Mouse (Mus musculus) frontal cortex, adult 2 months (tissue): ENCODE results near the gene Fzr1. TPM values are rescaled to one million over a fixed set of nuclear protein-coding genes. Genes with fewer than 3 reads are reported as not detected.

ENCODE experiments used
- DNase-seq, 2 experiments: peaks; one replicate each; pipeline ENCODE4 v3.0.0; 2022; ENCODE audit warnings: low spot score in 1 of 2; ENCODE audit errors: extremely low spot score in 1 of 2
- polyA plus RNA-seq: library from polyadenylated mRNA; depleted of rRNA; stranded (reverse); fragments of >200 nt; gene quantifications from 2 replicates; pipeline ENCODE4 v1.2.3, GENCODE M21; 2012

Fzr1 gene
- polyA plus RNA-seq, 1 experiment, result 71.6 TPM

DNA sequence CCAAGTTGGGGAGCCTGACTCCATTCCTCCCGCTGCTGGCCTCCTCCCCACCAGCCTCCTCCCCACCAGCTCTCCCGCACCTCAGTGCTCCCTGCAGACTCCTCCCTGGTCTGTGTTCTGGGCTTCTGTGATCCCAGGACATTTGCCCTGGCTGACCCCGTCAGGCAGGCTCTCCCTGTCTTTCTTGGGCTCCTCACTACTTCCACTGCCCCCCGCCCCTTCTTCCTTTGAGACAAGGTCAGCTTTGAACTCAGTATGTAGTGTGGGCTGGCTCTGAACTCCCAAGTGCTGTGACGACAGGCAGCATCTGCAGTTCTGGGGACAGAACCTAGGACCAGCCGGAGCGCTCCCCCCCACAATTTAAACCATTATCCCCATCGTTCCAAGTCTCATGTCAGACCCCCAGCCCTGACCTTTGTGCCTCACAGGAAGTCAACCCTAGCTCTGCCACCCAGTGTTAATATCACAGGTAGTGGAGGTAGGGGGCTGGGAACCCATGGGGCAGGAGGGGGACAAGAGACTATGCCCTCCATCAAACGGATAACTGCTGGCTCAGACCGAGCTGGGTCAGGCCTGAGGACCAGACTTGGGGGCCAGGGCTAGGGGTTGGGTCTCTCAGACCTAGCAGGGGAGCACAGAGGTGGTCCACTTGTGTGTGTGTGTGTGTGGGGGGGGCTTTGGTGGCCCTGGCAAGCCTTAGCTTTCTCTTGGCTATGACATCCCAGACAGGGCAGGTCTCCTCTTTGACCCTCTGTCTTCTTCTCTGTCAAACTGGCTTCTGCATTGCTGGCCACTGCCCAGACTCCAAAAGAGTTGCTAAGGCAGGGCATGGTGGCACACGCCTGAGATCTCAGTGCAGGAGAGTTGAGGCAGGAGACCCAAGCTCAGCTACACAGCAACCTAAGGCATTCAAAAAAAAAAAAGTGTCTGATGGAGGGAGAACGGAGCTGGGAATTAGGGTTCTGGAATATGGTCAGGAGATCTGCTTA, 39.2 kb upstream of the Fzr1 start:
- no peak for DNase-seq

DNA sequence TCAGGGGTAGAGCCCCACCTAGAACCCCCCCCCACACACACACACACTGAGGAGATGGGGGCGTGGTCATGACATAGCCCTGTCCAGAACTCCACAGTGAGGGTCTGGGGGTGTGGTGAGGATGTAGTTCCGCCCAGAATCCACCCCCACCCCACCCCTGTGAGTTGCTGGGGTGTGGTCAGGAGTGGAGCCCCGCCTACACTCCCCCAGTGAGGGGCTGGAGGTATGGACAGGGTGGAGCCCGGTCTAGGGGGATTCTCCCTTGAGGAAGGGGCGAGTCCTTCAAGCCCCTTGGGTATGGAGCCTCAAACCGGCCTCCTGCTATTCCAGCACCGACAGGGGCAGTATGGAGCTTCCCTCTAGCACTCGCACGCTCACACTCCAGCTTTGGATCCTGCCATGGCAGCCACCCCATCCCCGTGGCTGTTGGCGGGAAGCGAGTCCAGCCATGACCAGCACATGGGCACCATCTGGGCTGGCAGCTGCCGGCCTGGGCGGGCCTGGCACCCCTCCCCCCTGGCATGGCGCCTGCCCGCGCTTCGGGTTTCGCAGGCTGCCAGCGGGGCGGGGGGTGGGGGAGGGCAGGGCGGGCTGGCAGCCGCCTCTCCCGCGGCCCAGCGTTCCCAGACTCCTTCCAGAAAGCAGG, 38.4 kb upstream of the Fzr1 start:
- DNase-seq, result peak; percentile 81 to 90

DNA sequence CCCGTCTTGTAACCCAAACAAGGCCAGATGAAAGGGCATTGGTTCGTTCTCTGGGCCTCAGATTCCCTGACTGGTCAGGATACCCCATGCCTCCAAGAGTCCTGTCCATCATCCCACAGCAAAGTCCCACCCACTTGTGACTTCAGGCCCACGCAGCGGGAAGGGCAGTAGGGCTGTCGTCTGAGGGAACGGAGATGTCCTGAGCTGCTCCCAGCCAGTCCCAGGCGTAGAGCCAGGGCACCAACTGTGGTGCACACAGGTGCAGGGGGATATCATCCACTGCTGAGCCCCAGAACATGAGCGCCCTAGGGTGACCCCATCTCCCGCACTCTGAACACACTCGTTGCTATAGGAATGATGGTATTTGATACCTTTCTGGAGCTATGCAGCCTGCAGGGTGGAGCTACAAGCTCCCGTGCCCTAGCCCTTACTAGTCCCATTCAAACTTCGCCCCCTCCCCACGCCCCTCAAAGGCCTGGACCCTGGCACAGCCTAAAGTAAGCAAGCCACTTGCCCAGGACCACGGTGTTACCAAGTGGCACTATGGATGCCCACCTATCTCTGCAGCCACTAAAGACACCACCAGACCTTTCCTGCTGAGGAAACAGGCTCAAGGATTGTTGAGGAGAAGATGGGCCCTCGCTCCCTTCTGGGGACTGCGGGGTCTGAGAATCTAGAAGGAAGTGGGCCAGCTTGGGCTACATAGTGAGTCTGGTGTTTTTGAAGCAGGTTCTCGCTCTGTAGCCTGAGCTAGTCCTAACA, 37.4 kb upstream of the Fzr1 start:
- DNase-seq, result no peak

DNA sequence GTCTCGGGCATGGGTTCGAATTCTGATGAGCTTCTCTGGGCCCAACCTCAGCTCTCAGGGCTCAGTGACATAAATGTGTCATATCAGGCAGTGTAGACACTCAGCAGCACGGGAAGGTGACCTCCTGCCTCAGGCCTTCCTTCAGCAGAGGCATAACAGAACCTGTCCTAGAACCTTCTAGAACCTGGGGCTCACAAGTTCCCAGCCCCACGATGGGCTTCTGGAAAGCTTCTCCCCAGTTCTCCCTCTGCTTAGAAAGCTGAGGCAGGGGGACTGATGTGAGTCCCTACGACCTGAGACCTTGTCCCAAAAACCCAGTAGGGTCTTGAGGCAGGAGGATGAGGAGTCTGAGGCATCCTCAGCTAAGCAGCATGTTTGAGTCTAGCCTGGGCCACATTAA, 36.8 kb upstream of the Fzr1 start:
- DNase-seq, result no peak

DNA sequence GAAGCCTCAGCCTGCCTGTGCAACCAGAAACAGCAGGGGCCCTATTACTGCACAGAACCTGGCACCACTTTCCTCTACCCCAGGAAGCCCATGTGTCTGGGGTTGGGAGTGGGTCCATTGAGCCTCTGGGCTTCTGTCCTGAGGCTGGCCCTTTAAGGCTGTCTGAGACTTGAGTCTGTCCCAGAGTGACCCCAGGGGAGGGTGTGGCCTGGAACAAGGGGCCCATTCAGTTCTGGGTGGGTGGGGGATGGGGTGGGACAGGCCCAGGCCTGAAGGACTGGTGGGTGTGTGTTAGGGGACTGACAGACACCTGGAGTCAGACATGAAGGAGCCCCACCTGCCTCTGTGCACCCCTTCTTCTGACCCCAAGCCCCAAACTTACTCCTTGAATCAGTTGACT, 36.4 kb upstream of the Fzr1 start:
- DNase-seq, result no peak

DNA sequence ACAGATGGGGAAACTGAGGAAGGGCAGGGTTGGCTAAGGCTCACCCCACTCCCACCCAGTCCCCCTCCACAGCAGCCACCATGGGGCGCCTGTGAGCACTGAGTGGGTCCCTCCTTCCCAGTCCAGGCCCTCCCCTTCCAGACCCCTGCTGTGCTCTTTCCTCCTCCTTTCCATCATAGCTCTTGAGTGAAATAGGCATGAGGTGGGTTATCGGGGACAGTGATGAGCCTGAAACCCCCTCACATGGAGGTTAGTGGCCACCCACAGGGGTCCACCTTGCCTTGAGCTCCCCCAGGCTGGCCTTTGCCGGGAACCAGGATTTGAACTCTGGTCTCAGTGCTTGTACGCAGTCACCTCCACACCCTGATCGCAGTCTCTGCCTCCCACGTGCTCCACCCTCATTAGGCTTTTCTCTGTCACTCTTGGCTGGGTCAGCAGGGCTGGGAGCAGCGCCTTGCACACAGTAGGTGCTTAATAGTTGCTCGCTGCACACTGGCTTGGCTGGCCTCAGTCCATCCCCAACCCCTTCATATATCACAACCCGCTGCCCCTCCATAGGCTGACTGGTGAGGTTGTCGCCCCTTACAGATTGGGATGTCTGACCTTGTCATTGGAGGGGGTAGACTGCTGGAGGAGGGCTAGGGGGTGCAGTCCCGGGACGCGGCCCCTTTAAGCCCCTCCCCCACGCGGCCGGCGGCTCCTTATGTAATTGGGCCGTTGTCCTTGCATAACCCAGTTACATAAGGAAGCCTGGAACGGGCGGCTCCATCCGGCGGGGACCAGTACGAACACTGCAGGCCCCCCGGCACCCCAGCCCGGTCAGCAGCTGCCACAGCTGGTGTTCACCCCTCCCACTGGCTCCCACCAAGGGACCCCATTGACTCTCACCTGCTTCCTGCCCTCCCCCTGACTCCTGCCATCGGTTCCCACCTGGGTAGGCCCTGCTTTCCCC, 35.3 kb upstream of the Fzr1 start:
- DNase-seq, result peak in 1 of 2 experiments; percentile 86

DNA sequence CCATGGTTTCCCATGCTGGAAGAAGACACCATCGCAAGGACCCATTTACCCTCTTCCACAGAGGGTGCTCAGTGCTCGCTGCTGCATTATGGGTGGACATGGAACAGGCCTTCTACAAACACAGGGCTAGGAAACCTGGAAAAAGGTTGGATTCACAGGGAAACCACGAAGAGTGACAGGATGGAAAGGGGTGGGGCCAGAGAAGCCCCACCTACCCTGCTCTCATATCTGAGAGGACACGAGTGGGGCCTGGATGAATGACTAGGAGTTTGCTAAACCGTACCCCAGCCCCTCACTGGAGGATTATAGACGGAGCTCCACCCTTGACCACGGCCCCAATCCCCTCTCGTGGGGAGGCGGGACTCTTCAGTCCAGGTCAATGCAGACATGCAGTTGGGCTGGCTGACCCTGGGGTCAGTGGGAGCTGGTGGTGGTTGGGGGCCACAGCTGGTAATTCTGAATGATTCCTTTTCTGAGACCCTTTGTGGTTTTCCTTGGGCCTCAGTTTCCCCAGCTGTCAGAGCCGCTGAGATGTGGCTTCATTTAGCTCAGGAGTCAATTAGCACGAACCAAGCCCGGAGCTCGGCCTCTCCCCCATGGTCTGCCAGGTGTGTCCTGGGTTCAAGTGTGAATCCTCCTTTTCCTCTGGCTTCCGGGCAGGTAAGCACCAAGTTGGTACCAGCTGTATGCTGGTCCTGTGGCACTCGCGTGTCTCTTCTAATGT, 34.4 kb upstream of the Fzr1 start:
- no peak for DNase-seq

DNA sequence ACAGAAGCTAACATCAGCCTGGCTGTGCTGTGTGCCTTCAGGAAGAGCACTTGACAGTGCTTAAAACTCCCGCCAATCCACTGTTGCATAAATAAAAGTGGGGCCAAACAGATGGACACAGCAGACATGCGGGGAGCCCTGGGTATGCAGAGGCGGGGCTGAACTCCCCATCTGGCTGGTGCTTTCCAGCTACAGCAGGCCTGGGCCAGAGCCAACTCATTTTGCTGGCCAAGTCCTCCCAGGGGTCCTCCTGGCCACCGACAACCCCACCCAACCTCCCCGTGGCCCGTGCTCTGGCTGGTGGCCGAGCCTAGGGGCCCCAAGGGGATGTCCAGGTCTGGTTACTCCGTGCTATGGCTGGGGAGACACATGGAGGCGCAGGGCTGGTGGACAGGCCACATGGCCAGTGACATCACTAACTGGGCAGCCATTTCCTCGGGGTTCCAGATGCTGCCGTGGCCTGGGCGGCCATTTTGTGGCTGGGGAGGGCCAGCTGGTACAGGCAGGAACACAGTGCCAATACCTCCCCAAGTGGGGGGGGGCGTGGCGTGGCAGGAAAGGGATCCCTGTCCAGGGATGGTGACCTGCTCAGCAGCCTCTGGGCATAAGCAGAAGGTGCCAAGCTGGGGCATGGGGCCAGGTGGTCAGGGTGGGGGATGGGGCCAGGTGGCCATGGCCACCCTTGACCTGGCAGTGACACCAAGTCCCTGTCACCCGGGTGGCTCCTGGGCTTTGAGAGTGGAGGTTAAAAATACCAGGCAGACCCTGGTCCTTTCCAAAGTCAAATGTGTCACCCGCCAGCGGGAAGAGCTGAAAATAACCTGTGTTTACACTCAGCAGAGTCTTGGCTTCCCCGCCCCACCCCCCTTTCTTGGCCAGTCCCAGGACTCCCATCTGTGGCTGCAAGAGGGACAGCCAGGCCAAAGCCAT, 33.4 kb upstream of the Fzr1 start:
- DNase-seq, result peak in 1 of 2 experiments; percentile 71

DNA sequence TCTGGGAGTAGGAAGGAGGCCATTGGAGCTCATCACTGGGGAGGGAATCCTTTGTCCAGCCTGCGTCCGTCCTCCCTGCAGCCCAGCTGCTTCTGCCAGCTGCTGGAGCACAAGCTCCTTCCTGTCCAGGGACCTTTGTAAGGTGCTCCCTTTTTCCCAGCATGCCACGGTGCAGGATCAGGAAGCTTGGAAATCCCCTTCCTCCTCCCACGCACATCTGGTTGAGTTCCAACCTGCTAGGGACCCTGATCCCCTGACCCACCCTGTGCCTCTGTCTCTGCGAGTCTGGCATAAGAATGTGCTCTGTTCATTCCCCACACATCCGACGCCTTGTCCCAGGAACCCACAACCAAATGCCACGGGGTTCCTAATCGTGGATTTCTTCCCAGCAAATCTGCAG, 32.7 kb upstream of the Fzr1 start:
- DNase-seq, result no peak

DNA sequence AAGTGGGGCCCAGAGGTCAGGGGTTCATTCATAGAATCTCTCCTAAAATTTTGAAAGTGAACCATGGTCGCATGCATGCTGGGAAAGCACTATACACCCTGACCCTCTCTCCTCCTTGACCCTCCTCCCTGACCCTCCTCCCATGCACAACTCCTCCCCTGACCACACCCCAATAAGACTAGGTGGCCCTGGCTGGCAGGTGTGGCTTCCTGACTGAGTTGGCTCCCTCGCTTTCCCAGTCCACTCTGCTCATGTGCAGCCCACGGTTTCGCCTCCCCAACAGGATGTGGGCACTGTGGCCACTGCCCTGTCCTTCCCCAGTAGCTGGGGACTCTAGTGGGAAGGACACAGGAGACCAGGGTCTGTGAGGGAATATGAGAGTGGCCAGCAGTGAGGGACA, 32.0 kb upstream of the Fzr1 start:
- no peak for DNase-seq

DNA sequence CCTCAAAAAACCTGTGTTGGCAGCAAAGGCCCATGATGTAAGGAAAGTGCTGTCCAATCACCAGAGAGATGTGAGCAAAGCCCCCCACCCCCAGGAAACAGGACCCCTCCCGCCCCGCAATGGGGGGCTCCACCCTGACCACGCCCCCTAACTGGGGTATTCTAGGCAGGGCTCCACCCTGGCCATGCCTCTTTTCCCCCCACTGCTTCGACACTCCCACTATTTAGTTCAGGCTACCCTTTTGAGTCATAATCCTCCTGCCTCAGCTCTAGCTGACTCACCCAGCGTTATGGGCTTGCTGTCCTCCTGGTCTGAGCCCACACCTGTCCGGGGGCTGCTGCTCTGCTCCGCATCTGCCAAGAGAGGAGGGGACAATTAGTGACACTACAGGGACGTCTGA, 31.0 kb upstream of the Fzr1 start:
- DNase-seq, result no peak

DNA sequence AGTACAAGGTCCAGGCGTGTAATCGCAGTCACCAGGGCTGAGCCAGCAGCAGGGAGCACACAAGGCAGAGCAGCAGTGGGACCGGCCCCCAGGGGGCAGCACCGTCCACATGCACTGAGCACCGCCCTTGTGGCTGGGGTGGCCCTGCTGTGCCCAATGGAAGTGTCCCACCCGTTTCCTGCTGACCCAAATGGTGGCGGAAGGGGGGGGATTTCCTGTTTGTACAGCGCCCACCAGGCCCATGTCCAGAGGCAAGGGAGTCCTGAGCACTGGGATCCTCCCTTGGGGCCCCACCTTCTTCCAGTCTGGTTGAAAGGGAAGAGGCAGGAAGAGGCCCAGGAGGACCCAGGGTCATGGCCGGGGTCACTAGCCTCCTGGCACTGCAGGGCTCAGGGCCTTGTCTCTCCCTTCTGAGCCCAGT, 30.6 kb upstream of the Fzr1 start:
- peak in 1 of 2 experiments; percentile 70 for DNase-seq

DNA sequence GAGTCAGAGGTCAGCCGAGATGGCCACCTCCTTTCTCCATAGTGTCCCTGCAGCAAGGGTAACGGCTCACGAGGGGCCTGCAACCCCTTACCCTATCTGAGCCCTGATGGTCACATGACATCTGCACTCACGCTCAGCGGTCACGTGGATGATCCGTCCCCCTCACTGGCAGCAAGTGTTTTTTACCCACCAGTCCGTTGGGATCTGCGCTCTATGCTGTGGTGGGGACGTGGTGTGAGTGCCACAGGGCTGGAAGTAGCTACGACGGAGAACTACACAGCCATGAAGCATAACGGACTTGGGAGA, 30.1 kb upstream of the Fzr1 start:
- DNase-seq, result no peak

DNA sequence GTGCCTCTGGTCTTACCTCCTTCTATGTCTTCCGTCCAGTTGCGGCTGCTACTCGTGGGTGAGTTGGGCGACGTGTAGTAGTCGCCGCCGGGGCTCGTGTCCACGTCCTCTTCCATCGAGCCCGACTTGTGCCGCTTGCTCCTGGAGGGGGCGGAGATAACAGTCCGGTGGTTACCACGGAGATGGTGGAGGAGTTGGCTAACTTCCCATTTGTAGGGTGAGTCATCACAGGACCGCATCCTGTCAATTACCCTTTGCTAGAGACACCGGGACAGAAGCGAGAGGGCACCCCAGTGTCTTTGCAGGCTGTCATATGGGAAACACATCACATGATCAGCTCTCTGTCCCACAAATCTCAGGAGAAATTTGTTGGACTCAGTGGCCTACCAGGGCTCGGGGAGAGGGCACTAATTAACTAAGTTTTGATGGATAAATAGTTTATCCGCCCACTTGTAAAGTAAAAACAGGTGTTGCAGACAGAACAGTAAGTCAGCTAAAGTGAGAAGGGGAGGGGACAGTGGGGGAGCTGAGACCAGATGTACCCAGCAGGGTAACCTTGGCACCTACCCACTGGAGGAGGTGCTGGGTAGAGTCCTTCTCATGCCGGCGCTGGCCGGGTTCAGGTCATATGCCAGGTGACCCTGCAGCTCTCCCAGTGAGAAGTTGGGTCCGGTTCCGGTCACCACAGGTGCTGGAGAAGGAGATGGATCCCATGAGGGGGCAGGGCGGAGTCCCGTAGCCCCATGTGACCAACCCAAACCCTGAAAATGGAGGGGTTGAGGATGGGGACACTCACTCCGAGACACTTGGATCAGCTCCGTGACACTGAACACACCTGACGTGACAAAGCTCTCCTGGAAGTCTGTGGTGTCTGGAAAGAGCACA, 29.5 kb upstream of the Fzr1 start:
- peak in 1 of 2 experiments; percentile 85 for DNase-seq

DNA sequence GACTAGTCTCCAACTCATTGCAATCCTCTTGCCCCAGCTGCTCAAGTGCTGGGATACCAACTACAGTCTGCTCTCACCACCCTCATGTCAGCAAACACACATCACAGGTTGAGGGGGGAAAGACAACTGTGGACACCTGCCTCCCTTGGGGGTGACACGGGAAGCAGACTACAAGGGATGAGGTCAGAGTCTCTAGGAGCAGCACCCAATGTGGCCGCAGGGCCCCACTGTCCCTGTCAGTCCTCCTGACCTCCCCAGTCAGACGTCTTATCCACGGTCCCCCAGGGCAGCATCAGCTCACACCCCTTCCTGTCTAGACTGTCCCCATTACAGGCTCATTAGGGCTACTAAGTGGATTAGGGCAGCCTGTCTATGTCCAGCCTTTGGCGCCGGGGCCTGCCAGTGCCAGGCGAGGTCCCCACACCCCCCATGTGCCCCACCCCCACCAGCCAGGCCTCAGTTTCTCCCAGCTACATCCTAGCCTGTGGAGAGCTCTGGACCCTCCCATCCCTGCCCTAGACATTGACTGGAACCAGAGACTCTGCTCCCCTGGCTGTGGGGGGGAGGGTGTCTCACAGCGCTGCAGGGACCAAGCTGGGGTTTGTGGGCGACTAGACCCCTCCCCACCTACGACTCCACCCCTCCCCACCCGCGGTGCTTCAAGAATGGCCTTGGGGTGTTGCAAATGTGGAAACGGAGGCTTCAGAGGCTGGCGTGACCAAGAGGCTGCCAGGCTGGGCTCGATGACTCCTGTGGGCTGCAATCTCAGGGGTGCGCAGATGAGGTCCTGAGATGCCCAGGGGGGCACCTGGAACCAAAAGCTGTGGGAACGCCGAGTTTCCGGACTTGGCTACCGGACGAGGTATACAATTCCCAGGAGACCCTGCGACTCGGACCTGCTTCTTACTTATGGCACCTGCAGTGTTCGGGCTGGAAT, 28.5 kb upstream of the Fzr1 start:
- no peak for DNase-seq

DNA sequence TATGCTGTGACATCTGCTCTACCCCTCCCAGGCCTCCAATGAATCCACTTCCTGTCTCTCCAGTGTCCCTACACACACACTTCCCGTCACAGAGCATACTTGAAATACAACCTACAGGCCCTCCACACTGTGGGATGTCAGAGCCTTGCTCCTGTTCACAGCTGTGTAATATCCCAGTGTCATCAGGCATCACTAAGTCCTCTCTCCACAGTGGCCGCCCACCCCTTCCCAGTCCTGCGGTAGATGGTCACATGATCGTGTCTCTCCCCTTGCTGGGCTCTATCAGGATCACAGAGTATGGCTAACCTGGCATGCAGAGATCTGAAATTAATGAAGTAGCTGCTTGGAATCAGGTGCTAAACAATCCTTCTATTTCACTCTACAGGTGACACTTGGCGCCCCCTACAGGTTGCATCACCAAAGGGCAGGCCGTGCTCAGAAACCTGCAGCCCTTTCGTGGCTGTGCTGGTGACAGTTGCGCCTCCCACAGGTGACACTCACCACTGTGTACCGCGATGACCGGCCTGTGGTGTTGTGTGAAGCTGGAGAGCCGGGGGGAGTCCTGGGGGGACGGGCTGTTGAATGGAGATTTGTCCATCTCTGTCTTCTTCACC, 27.4 kb upstream of the Fzr1 start:
- DNase-seq, result peak in 1 of 2 experiments; percentile 74
